Mouse (Mus musculus) cerebellum, adult 2 months (tissue): ENCODE data around the gene Nrxn3. TPM values are rescaled to one million over a fixed set of nuclear protein-coding genes. Genes with fewer than 3 reads are reported as not detected.

Experiments
- DNase-seq, 2 experiments: peaks; one replicate each; pipeline ENCODE4 v3.0.0; 2021
- H3K27ac ChIP-seq: fragments of 200-500 bp; 2 replicates; pipeline ENCODE4 v1.5.1; 2012; ENCODE audit warnings: low read length, control low read depth, inconsistent platforms; ENCODE audit not compliant: insufficient read depth
- H3K27me3 ChIP-seq: fragments of 200-500 bp; 2 replicates; pipeline ENCODE4 v1.6.1; 2012; ENCODE audit warnings: inconsistent platforms, mild to moderate bottlenecking, low read length, moderate library complexity; ENCODE audit not compliant: control insufficient read depth, insufficient read depth
- H3K4me1 ChIP-seq: fragments of 200-500 bp; 2 replicates; pipeline ENCODE4 v1.6.1; 2011; ENCODE audit warnings: low read length; ENCODE audit not compliant: control insufficient read depth, insufficient read depth
- H3K4me3 ChIP-seq: fragments of 200-500 bp; replicated peaks from 2 replicates; pipeline ENCODE3; 2011; ENCODE audit warnings: mild to moderate bottlenecking, low read depth, low read length, control low read depth; ENCODE audit not compliant: insufficient read depth
- CTCF ChIP-seq: fragments of 200-500 bp; IDR thresholded peaks from 2 replicates; pipeline ENCODE4 v1.5.1; 2011; ENCODE audit warnings: low read depth, mild to moderate bottlenecking, control low read depth, low read length, moderate library complexity, borderline replicate concordance; ENCODE audit not compliant: insufficient read depth
- POLR2A ChIP-seq: fragments of 200-500 bp; IDR thresholded peaks from 2 replicates; pipeline ENCODE4 v1.6.1; 2011; ENCODE audit warnings: low read length, control low read depth, borderline replicate concordance; ENCODE audit not compliant: insufficient read depth
- WGBS: fragments of 180-500 bp; shearing (Covaris S2); methylation state at CpG from one replicate; pipeline ENCODE4 v1.1.7; 2018; 5-methylcytosine and 5-hydroxymethylcytosine counted together
- polyA plus RNA-seq: library from polyadenylated mRNA; depleted of rRNA; stranded (reverse); fragments of >200 nt; gene quantifications from 2 replicates; pipeline ENCODE4 v1.2.3, GENCODE M21; 2012

Nrxn3 gene
- polyA plus RNA-seq, 1 experiment = 101 TPM

DNA sequence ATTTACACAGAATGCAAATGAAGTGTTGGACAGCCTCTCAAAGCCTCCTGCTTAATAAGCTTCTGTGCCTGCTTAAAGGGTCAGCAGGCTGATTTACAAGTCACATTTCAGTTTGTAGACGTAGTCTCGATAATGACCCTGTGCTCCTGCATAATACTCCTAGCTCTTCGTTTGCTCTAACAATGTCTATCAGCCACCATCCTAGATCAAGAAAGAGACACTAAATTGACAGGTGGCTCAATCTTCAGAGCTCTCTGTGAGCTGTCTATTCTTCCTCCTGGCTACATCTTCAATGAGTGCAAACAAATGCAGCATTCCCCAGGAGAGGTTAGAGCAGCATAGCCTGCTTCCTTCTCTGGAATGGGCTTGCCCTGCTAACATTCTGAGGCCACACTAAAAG is 1186.9 kb downstream of the Nrxn3 start:
- H3K27me3 ChIP-seq = no peaks in the 10 kb centered on the region
- TF ChIP-seq CTCF = no peak
- TF ChIP-seq POLR2A = no peak
- H3K4me1 ChIP-seq = no peaks in the 10 kb centered on the region; the same call in 1 of the 2 replicates
- no peak for DNase-seq
- no peak overlapping the region for H3K27ac ChIP-seq
- no peak overlapping the region for H3K4me3 ChIP-seq
- WGBS = 68% methylated on average over 3 of the region's 3 CpGs

DNA sequence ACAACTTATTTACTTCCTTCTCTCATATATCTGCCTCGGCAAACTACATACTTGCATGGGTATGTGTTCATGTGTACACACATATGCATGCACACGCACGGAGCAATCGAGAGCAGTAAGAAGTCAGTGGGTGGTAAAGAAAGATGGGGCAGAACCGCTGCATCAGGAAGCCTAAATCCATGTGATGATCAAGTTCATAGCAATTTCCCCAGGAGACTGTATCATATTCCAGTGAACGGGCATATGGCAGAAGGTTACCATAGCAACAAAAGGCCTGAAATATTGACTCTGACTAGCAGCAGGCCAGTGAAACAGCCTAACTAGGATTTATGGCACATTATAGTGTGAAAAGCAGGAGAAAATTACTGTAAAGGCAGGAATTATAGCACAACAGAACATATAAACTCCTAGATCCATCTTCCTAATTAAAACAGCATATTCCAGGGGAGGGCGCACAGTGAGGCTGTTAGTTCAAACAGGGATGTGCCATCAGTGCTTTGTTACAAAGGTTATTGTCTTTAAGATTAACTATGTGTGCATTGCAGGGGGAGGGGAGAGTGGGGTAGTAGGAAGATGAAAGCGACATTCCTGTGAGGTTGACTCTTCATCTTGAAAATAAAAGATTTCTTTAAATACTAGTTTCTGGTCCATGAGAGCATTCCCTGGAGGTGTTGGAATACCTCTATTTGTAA is 1195.6 kb downstream of the Nrxn3 start:
- DNase-seq = no peak
- H3K4me3 ChIP-seq = no peak overlapping the region
- TF ChIP-seq CTCF (no peak), POLR2A (no peak)
- 57% methylated on average over 8 of the region's 8 CpGs for WGBS
- H3K27ac ChIP-seq = no peak overlapping the region
- H3K27me3 ChIP-seq = no peaks in the 10 kb centered on the region
- H3K4me1 ChIP-seq = no peaks in the 10 kb centered on the region; the same call in 1 of the 2 replicates

DNA sequence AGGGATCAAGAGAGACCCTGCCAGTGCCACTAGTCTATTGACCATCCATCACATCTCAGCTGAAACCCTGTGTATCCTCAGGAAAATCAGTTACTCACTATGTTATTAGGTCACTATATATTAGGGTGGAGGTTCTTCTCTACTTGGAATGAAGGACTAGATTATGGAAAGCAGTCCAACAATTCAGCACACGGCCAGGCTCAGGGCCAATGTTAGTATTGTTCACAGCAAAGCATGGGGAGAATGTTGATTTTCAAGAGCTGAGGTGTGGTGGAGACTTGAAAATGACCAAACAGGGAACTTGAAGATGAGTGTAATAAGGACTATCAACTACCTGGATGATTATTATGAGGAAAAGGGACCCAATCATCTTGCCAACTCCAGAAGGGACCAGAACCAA is 1209.7 kb downstream of the Nrxn3 start:
- H3K27ac ChIP-seq = no peak overlapping the region
- no peaks in the 10 kb centered on the region for H3K27me3 ChIP-seq
- 12% methylated on average over 1 of the region's 1 CpGs for WGBS
- no peaks in the 10 kb centered on the region; the same call in 1 of the 2 replicates for H3K4me1 ChIP-seq
- DNase-seq = peak in 1 of 2 experiments; percentile 52
- no peak overlapping the region for H3K4me3 ChIP-seq
- TF ChIP-seq CTCF (no peak), POLR2A (no peak)

DNA sequence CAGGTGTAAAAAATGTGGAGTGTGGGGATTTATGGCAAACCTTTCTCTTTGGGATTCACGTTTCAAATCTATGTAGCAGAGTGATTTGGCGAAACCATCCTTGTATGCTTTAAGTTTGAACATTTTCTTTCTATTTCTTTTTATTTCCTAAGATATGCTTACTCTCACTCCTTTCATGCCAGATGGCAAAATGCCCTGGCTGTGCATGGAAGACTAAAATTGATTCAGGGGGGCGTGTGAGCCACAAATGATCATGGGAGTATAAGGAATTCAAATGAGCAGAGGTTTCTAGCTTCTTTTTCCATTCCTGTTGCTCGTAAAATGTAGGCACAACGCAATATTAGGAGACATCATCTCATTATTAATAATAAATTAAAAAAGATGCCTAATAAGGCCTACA is 1211.0 kb downstream of the Nrxn3 start:
- Histone ChIP-seq H3K4me1 (no peaks in the 10 kb centered on the region; the same call in 1 of the 2 replicates), H3K4me3 (no peak overlapping the region), H3K27me3 (no peaks in the 10 kb centered on the region), H3K27ac (no peak overlapping the region)
- TF ChIP-seq POLR2A (no peak), CTCF (no peak)
- 58% methylated on average over 5 of the region's 5 CpGs for WGBS
- DNase-seq = no peak

DNA sequence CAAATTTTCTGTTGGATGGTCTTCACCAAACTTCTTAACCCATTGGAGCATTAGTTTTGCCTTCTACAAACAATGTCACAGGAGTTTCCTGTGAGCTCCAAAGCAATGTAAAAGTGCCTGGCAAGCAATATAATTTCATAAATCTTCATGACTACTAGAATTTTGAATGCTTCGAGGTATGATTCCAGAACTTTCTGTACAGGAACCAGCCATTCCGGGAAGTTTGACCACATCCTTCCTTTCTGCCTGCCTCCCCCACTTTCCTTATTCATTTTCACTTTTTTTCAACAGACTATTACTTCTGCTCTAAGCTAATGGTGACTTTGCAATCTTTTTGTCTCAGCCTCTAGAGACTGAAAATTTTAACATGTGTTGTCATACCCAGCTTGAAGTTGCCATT is 1218.1 kb downstream of the Nrxn3 start:
- no peak for DNase-seq
- no peak overlapping the region for H3K27ac ChIP-seq

DNA sequence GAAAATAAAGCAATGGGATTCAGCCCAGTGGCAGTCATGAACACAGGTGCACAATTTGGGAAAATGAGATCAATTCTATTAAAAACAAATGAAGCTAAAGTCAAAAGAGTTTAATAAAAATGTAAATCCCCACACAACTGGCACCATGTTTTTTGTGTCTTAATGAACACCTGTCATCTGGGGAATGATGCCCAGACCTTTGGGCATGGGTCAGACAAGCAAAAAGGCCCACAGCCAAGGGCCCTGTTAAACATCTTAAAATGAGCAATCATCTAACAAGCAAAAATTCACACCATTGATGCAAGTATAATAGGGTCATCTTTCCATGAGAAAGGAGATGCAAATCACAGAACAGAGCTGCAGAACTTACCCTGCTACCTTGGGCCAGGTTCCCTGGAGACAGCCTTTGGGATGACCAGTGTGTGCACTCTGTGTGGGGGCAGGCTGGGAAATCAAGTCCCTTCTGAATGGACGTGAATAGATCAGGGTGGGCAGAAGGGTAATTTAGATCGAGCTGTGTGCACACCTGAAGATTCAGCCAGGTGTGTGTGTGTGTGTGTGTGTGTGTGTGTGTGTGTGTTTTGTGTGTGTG is 1223.3 kb downstream of the Nrxn3 start:
- TF ChIP-seq CTCF = no peak
- no peak for TF ChIP-seq POLR2A
- WGBS = 35% methylated on average over 2 of the region's 2 CpGs
- peak; percentile 35 to 53 for DNase-seq

More for the DNA sequence above, 1218.1 kb downstream of the Nrxn3 start:
- no peaks in the 10 kb centered on the region for H3K27me3 ChIP-seq
- 84% methylated on average over 2 of the region's 2 CpGs for WGBS
- H3K4me3 ChIP-seq = no peak overlapping the region
- peaks cover 4% of the 10 kb centered on the region; the same call in 1 of the 2 replicates for H3K4me1 ChIP-seq
- TF ChIP-seq CTCF (no peak), POLR2A (no peak)

DNA sequence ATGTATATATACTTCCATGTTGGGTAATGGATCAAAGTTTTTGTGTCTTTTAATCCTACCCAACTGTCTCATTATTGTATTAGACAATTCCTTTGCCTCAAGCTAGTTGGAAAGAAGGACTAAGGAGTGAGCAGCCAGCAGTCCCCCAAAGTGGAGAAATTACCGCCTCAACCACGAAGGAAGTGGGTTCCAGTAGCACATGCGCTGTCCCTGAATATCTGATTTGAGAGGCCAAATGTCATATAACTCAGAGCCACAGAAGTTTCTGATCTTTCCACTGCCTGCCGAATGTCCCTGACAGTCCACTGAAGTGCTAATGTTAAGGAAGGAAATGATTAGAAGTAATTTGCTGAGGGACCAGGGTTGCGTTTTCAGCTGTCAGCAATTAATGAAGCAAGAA is 1223.8 kb downstream of the Nrxn3 start:
- TF ChIP-seq POLR2A = no peak
- TF ChIP-seq CTCF = no peak

More for the DNA sequence above, 1223.3 kb downstream of the Nrxn3 start:
- peaks cover 14% of the 10 kb centered on the region for H3K4me1 ChIP-seq
- H3K27me3 ChIP-seq = no peaks in the 10 kb centered on the region
- peak overlapping the region; percentile 49; the same call in 1 of the 2 replicates for H3K27ac ChIP-seq
- H3K4me3 ChIP-seq = no peak overlapping the region

DNA sequence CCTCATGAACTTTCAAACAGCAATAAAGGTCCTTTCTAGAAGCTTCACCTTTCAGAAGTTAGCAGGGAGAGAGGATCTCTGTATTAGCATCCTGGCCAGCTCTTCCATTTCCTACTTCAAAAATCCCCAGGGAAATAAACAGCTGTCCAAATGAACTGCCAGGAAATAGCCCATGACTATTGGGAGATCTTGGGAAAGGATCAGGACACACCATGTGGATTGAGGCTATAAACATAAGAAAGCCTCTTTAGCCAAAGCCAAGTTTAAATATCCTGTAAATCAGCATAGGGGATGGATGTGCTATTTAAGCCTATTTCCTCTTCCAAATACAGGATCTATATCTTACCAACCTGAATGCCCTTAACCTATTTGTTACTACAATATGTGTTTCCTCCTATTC is 1230.6 kb downstream of the Nrxn3 start:
- no peak overlapping the region for H3K4me3 ChIP-seq
- H3K4me1 ChIP-seq = peaks cover 26% of the 10 kb centered on the region; the same call in 1 of the 2 replicates
- no peaks in the 10 kb centered on the region for H3K27me3 ChIP-seq
- DNase-seq = no peak
- H3K27ac ChIP-seq = no peak overlapping the region
- no peak for TF ChIP-seq CTCF
- no peak for TF ChIP-seq POLR2A

More for the DNA sequence above, 1223.8 kb downstream of the Nrxn3 start:
- H3K27ac ChIP-seq = no peak overlapping the region
- 60% methylated on average over 5 of the region's 5 CpGs for WGBS
- no peaks in the 10 kb centered on the region for H3K27me3 ChIP-seq
- no peak overlapping the region for H3K4me3 ChIP-seq
- peaks cover 14% of the 10 kb centered on the region for H3K4me1 ChIP-seq
- DNase-seq = no peak
